Mouse (Mus musculus) myocyte (in vitro differentiated cells): Measurements from ENCODE around the gene Xlr5a. TPM values are rescaled to one million over a fixed set of nuclear protein-coding genes. Genes with fewer than 3 reads are reported as not detected.
"Not testable (repeated sequence)": the region's sequence is repeated elsewhere in the genome, so short reads cannot be mapped to it uniquely, and the experiment has no call there.

ENCODE experiments used
- H3K27me3 ChIP-seq: one replicate; pipeline ENCODE4 v1.6.1; 2011; ENCODE audit not compliant: control insufficient read depth, insufficient read depth, insufficient read length
- H3K36me3 ChIP-seq: one replicate; pipeline ENCODE4 v1.6.1; 2011; ENCODE audit not compliant: control insufficient read depth, insufficient read depth
- H3K4me2 ChIP-seq: one replicate; pipeline ENCODE4 v1.6.1; 2011; ENCODE audit warnings: low read depth, control low read depth
- H3K4me3 ChIP-seq: one replicate; pipeline ENCODE4 v1.5.1; 2011; ENCODE audit warnings: mild to moderate bottlenecking, control low read depth, moderate library complexity
- H3K79me2 ChIP-seq: one replicate; pipeline ENCODE4 v1.6.1; 2011; ENCODE audit not compliant: control insufficient read depth, insufficient read depth
- H3ac ChIP-seq: one replicate; pipeline ENCODE4 v1.6.1; 2011; ENCODE audit not compliant: control insufficient read depth, insufficient read length
- CEBPB ChIP-seq: IDR thresholded peaks from 2 replicates; pipeline ENCODE4 v1.6.1; 2011; ENCODE audit warnings: mild to moderate bottlenecking, moderate library complexity; ENCODE audit not compliant: poor library complexity, insufficient read depth, severe bottlenecking
- E2F4 ChIP-seq: IDR thresholded peaks from one replicate; pipeline ENCODE4 v1.6.1; 2011; ENCODE audit warnings: mild to moderate bottlenecking, control low read depth, moderate library complexity; ENCODE audit not compliant: insufficient read depth
- MAX ChIP-seq: IDR thresholded peaks from one replicate; pipeline ENCODE4 v1.6.1; 2011; ENCODE audit warnings: low read depth, mild to moderate bottlenecking, control low read depth
- MYOD1 ChIP-seq, 3 experiments: IDR thresholded peaks; one replicate each; pipeline ENCODE4 v1.6.1; 2011; ENCODE audit warnings: control low read depth in 2 of 3, low read depth in 2 of 3, mild to moderate bottlenecking in 2 of 3, moderate library complexity in 1 of 3; ENCODE audit not compliant: insufficient read length in 2 of 3, control insufficient read depth in 1 of 3
- MYOG ChIP-seq, 3 experiments: IDR thresholded peaks; one replicate each; pipeline ENCODE4 v1.6.1; 2011; ENCODE audit warnings: control low read depth in 2 of 3, low read depth in 2 of 3, mild to moderate bottlenecking in 2 of 3; ENCODE audit not compliant: insufficient read length in 2 of 3, control insufficient read depth in 1 of 3, insufficient read depth in 1 of 3
- POLR2A ChIP-seq: IDR thresholded peaks from one replicate; pipeline ENCODE4 v1.6.1; 2011; ENCODE audit warnings: low read depth, mild to moderate bottlenecking, control low read depth, moderate library complexity; ENCODE audit not compliant: insufficient read length
- POLR2AphosphoS2 ChIP-seq: IDR thresholded peaks from one replicate; pipeline ENCODE4 v1.6.1; 2011; ENCODE audit warnings: low read depth, control low read depth; ENCODE audit not compliant: insufficient read length
- REST ChIP-seq: IDR thresholded peaks from one replicate; pipeline ENCODE4 v1.6.1; 2011; ENCODE audit warnings: mild to moderate bottlenecking, control low read depth, moderate library complexity; ENCODE audit not compliant: insufficient read depth, insufficient read length
- SRF ChIP-seq: IDR thresholded peaks from one replicate; pipeline ENCODE4 v1.6.1; 2011; ENCODE audit warnings: low read depth; ENCODE audit not compliant: control insufficient read depth, insufficient read length
- TCF12 ChIP-seq: IDR thresholded peaks from one replicate; pipeline ENCODE4 v1.6.1; 2011; ENCODE audit warnings: mild to moderate bottlenecking, control low read depth; ENCODE audit not compliant: poor library complexity, insufficient read depth, severe bottlenecking
- TCF3 ChIP-seq: IDR thresholded peaks from one replicate; pipeline ENCODE4 v1.6.1; 2011; ENCODE audit warnings: low read depth, control low read depth; ENCODE audit not compliant: insufficient read length
- USF1 ChIP-seq: IDR thresholded peaks from one replicate; pipeline ENCODE4 v1.6.1; 2011; ENCODE audit warnings: low read depth, mild to moderate bottlenecking, control low read depth, moderate library complexity
- polyA plus RNA-seq: library from polyadenylated mRNA; unstranded; fragments of >200 nt; fragmentation: generic; extraction: Trizol; gene quantifications from one replicate; pipeline ENCODE4 v1.2.1, GENCODE M21; 2012; ENCODE audit warnings: missing spikeins

The Xlr5a gene
- polyA plus RNA-seq, 1 experiment = not detected

- Histone ChIP-seq H3K4me3 (no peak overlapping the region), H3K27me3 (no peaks in the 10 kb centered on the region), H3K4me2 (no peak overlapping the region), H3ac (no peak overlapping the region), H3K36me3 (no peaks in the 10 kb centered on the region), H3K79me2 (no peaks in the 10 kb centered on the region)
- no peak for TF ChIP-seq TCF12
- no peak for TF ChIP-seq TCF3
- no peak for TF ChIP-seq POLR2A
- no peak for TF ChIP-seq USF1
- TF ChIP-seq POLR2AphosphoS2 = no peak
- TF ChIP-seq CEBPB = no peak
- TF ChIP-seq E2F4 = no peak
Observed at GRCm38 (mm10) chrX:73327215-73327614, 34.4 kb upstream of the Xlr5a start.

- peak; percentile 34 to 94 (median 92) for TF ChIP-seq MYOG (IDR thresholded peaks at IDR 0.05; ENCODE audit: control insufficient read depth in 1 of 3, insufficient read depth in 1 of 3, insufficient read length in 2 of 3, low read depth in 2 of 3)
- no peak for TF ChIP-seq E2F4
- TF ChIP-seq POLR2A = no peak
- no peak for TF ChIP-seq MAX
- TF ChIP-seq MYOD1 (IDR thresholded peaks at IDR 0.05; ENCODE audit: control insufficient read depth in 1 of 3, insufficient read length in 2 of 3, low read depth in 2 of 3) = peak; percentile 77 to 85 (median 78)
- peak; percentile 82 for TF ChIP-seq TCF12
- no peak for TF ChIP-seq USF1
- TF ChIP-seq CEBPB = no peak
- no peak for TF ChIP-seq POLR2AphosphoS2
- TF ChIP-seq TCF3 = peak; percentile 49
- TF ChIP-seq REST = no peak
- TF ChIP-seq SRF = no peak
- no peaks in the 10 kb centered on the region for H3K79me2 ChIP-seq
Observed at GRCm38 (mm10) chrX:73321029-73321428, 28.3 kb upstream of the Xlr5a start.

GRCm38 (mm10) chrX:73312522-73312921, 19.7 kb upstream of the Xlr5a start:
- peak overlapping the region; percentile 19 for H3K4me2 ChIP-seq
- no peak overlapping the region for H3ac ChIP-seq
- H3K27me3 ChIP-seq = no peaks in the 10 kb centered on the region
- H3K4me3 ChIP-seq = no peak overlapping the region
- H3K79me2 ChIP-seq = no peaks in the 10 kb centered on the region
- H3K36me3 ChIP-seq = no peaks in the 10 kb centered on the region
- TF ChIP-seq USF1 = no peak
- TF ChIP-seq POLR2AphosphoS2 = no peak
- no peak for TF ChIP-seq MYOG (IDR thresholded peaks at IDR 0.05; ENCODE audit: control insufficient read depth in 1 of 3, insufficient read depth in 1 of 3, insufficient read length in 2 of 3, low read depth in 2 of 3)
- TF ChIP-seq POLR2A = no peak
- TF ChIP-seq E2F4 = no peak
- TF ChIP-seq REST = no peak
- no peak for TF ChIP-seq TCF3
- no peak for TF ChIP-seq MYOD1 (IDR thresholded peaks at IDR 0.05; ENCODE audit: control insufficient read depth in 1 of 3, insufficient read length in 2 of 3, low read depth in 2 of 3)
- TF ChIP-seq TCF12 = no peak
- no peak for TF ChIP-seq MAX
- TF ChIP-seq CEBPB = no peak
- no peak for TF ChIP-seq SRF

More at GRCm38 (mm10) chrX:73321029-73321428, 28.3 kb upstream of the Xlr5a start:
- Histone ChIP-seq H3ac (no peak overlapping the region), H3K36me3 (no peaks in the 10 kb centered on the region), H3K4me2 (peak overlapping the region; percentile 38), H3K4me3 (no peak overlapping the region), H3K27me3 (no peaks in the 10 kb centered on the region)

- not testable (repeated sequence) for H3K36me3 ChIP-seq, H3ac ChIP-seq, H3K4me3 ChIP-seq, H3K79me2 ChIP-seq, H3K27me3 ChIP-seq, H3K4me2 ChIP-seq
Observed at GRCm38 (mm10) chrX:73295745-73296144, 3.0 kb upstream of the Xlr5a start.

- H3K4me2 ChIP-seq, H3K27me3 ChIP-seq, H3ac ChIP-seq: not testable (repeated sequence)
Observed at GRCm38 (mm10) chrX:73265270-73265669, 27.5 kb downstream of the Xlr5a start, which contains the start of gene Xlr3c. TSS of gene Xlr3c (minus strand) at chrX:73265390.

GRCm38 (mm10) chrX:73262428-73262827, 30.3 kb downstream of the Xlr5a start:
- H3K27me3 ChIP-seq, H3K36me3 ChIP-seq, H3ac ChIP-seq, H3K4me3 ChIP-seq, H3K79me2 ChIP-seq, H3K4me2 ChIP-seq: not testable (repeated sequence)

More at GRCm38 (mm10) chrX:73265270-73265669, 27.5 kb downstream of the Xlr5a start, which contains the start of gene Xlr3c:
- H3K4me3 ChIP-seq, H3K36me3 ChIP-seq, H3K79me2 ChIP-seq: not testable (repeated sequence)

- H3K79me2 ChIP-seq, H3K4me3 ChIP-seq, H3K36me3 ChIP-seq, H3K27me3 ChIP-seq, H3K4me2 ChIP-seq, H3ac ChIP-seq: not testable (repeated sequence)
Observed at GRCm38 (mm10) chrX:73242821-73243325, 49.9 kb downstream of the Xlr5a start, which contains the start of gene Xlr4c. TSS of gene Xlr4c (minus strand) at chrX:73243130.
